Mouse (Mus musculus) cerebellum, adult 18-20 months (tissue): ENCODE data around the gene U2af1.

Experiments
- DNase-seq, 2 experiments: peaks; one replicate each; pipeline ENCODE4 v3.0.0; 2021

U2af1 gene

GRCm38 (mm10) chr17:31660661-31661250, 2.1 kb upstream of the U2af1 start:
- peak; percentile 54 to 69 for DNase-seq

GRCm38 (mm10) chr17:31658136-31658467, 590 bp downstream of the U2af1 start:
- DNase-seq = no peak

- no peak for DNase-seq
Observed at GRCm38 (mm10) chr17:31657141-31657983, 1.3 kb downstream of the U2af1 start.

GRCm38 (mm10) chr17:31656682-31657081, 2.0 kb downstream of the U2af1 start:
- no peak for DNase-seq

GRCm38 (mm10) chr17:31655366-31655765, 3.3 kb downstream of the U2af1 start:
- no peak for DNase-seq

GRCm38 (mm10) chr17:31653277-31653676, 5.4 kb downstream of the U2af1 start:
- no peak for DNase-seq

- no peak for DNase-seq
Observed at GRCm38 (mm10) chr17:31652152-31652551, 6.5 kb downstream of the U2af1 start.

GRCm38 (mm10) chr17:31646199-31647002, 12.3 kb downstream of the U2af1 start:
- no peak for DNase-seq

GRCm38 (mm10) chr17:31642913-31643312, 15.8 kb downstream of the U2af1 start:
- no peak for DNase-seq

GRCm38 (mm10) chr17:31642331-31642730, 16.4 kb downstream of the U2af1 start:
- no peak for DNase-seq

GRCm38 (mm10) chr17:31639651-31640050, 19.0 kb downstream of the U2af1 start:
- DNase-seq = no peak

GRCm38 (mm10) chr17:31637866-31638570, 20.7 kb downstream of the U2af1 start:
- peak; percentile 23 to 30 for DNase-seq

- peak; percentile 43 to 48 for DNase-seq
Observed at GRCm38 (mm10) chr17:31636942-31637811, 21.5 kb downstream of the U2af1 start, which contains the start of gene Cbs. Gene Cbs, minus strand, starts transcription at chr17:31637238.

- peak; percentile 10 to 21 for DNase-seq
Observed at GRCm38 (mm10) chr17:31636277-31636941, 22.3 kb downstream of the U2af1 start.

GRCm38 (mm10) chr17:31635781-31636180, 22.9 kb downstream of the U2af1 start:
- DNase-seq = no peak

GRCm38 (mm10) chr17:31634896-31635295, 23.8 kb downstream of the U2af1 start:
- no peak for DNase-seq

- no peak for DNase-seq
Observed at GRCm38 (mm10) chr17:31633007-31633406, 25.7 kb downstream of the U2af1 start.

GRCm38 (mm10) chr17:31631081-31631800, 27.5 kb downstream of the U2af1 start:
- no peak for DNase-seq

- DNase-seq = no peak
Observed at GRCm38 (mm10) chr17:31627961-31628360, 30.7 kb downstream of the U2af1 start.

- DNase-seq = no peak
Observed at GRCm38 (mm10) chr17:31623101-31623500, 35.6 kb downstream of the U2af1 start.
